Mouse (Mus musculus): ENCODE results near the gene Grm4. TPM values are rescaled to one million over a fixed set of nuclear protein-coding genes. Genes with fewer than 3 reads are reported as not detected.

Grm4 gene
- polyA plus RNA-seq, 1 experiment from 2014 or later, result 1.3 TPM

- Histone ChIP-seq H3K4me1 (replicated peaks; ENCODE audit: control insufficient read depth, insufficient read depth, low read length) (peaks cover 23% of the 10 kb centered on the region; the same call in 1 of the 2 replicates), H3K4me2 (ENCODE audit: low read depth, low read length, severe bottlenecking) (no peak overlapping the region), H3K27ac (ENCODE audit: low read depth, low read length) (no peak overlapping the region), H3K36me3 (ENCODE audit: control insufficient read depth, insufficient read depth, low read length) (peaks cover 3% of the 10 kb centered on the region; the same call in 1 of the 2 replicates), H3K9me3 (ENCODE audit: control insufficient read depth, low read length) (no peaks in the 10 kb centered on the region), H3K27me3 (ENCODE audit: control insufficient read depth, insufficient read depth, low read length) (no peaks in the 10 kb centered on the region), H3K9ac (ENCODE audit: low read length) (no peak overlapping the region), H3K4me3 (ENCODE audit: low read depth, low read length) (no peak overlapping the region)
- DNase-seq (ENCODE audit: low spot score) (no peak), ATAC-seq (replicated peaks; ENCODE audit: low FRiP score) (no peak)
- WGBS, result 86% methylated on average over 13 of the region's 13 CpGs
Observed at GRCm38 (mm10) chr17:27560926-27561480, 39.8 kb upstream of the Grm4 start.

GRCm38 (mm10) chr17:27559596-27559995, 38.4 kb upstream of the Grm4 start:
- Histone ChIP-seq H3K9me3 (ENCODE audit: control insufficient read depth, low read length) (no peaks in the 10 kb centered on the region), H3K27me3 (ENCODE audit: control insufficient read depth, insufficient read depth, low read length) (no peaks in the 10 kb centered on the region), H3K36me3 (ENCODE audit: control insufficient read depth, insufficient read depth, low read length) (peaks cover 3% of the 10 kb centered on the region; the same call in 1 of the 2 replicates), H3K4me1 (replicated peaks; ENCODE audit: control insufficient read depth, insufficient read depth, low read length) (peaks cover 18% of the 10 kb centered on the region; the same call in 1 of the 2 replicates), H3K9ac (ENCODE audit: low read length) (no peak overlapping the region), H3K4me3 (ENCODE audit: low read depth, low read length) (no peak overlapping the region), H3K4me2 (ENCODE audit: low read depth, low read length, severe bottlenecking) (no peak overlapping the region), H3K27ac (ENCODE audit: low read depth, low read length) (no peak overlapping the region)
- 78% methylated on average over 11 of the region's 12 CpGs for WGBS
- DNase-seq (ENCODE audit: low spot score) (no peak), ATAC-seq (replicated peaks; ENCODE audit: low FRiP score) (no peak)

- Histone ChIP-seq H3K36me3 (ENCODE audit: control insufficient read depth, insufficient read depth, low read length) (peaks cover 3% of the 10 kb centered on the region; the same call in 1 of the 2 replicates), H3K4me3 (ENCODE audit: low read depth, low read length) (peak overlapping the region; percentile 88; the same call in 1 of the 2 replicates), H3K4me1 (replicated peaks; ENCODE audit: control insufficient read depth, insufficient read depth, low read length) (peaks cover 15% of the 10 kb centered on the region; the same call in 1 of the 2 replicates), H3K9ac (ENCODE audit: low read length) (no peak overlapping the region; the same call in 1 of the 2 replicates), H3K27me3 (ENCODE audit: control insufficient read depth, insufficient read depth, low read length) (no peaks in the 10 kb centered on the region), H3K4me2 (ENCODE audit: low read depth, low read length, severe bottlenecking) (peak overlapping the region; percentile 91), H3K27ac (ENCODE audit: low read depth, low read length) (no peak overlapping the region), H3K9me3 (ENCODE audit: control insufficient read depth, low read length) (no peaks in the 10 kb centered on the region)
- DNase-seq (ENCODE audit: low spot score) (no peak), ATAC-seq (replicated peaks; ENCODE audit: low FRiP score) (no peak)
- WGBS, result 4% methylated on average over 5 of the region's 5 CpGs
Observed at GRCm38 (mm10) chr17:27558845-27559244, 37.6 kb upstream of the Grm4 start.

- DNase-seq (ENCODE audit: low spot score) (peak; percentile 69), ATAC-seq (replicated peaks; ENCODE audit: low FRiP score) (no peak)
- peak overlapping the region; percentile 95 for H3K9ac ChIP-seq (ENCODE audit: low read length)
- H3K9me3 ChIP-seq (ENCODE audit: control insufficient read depth, low read length), result no peaks in the 10 kb centered on the region
- peaks cover 3% of the 10 kb centered on the region; the same call in 1 of the 2 replicates for H3K36me3 ChIP-seq (ENCODE audit: control insufficient read depth, insufficient read depth, low read length)
- H3K27me3 ChIP-seq (ENCODE audit: control insufficient read depth, insufficient read depth, low read length), result no peaks in the 10 kb centered on the region
- under 1% methylated on average over 14 of the region's 14 CpGs for WGBS
- peak overlapping the region; percentile 91 for H3K4me2 ChIP-seq (ENCODE audit: low read depth, low read length, severe bottlenecking)
- peak overlapping the region; percentile 88 for H3K4me3 ChIP-seq (ENCODE audit: low read depth, low read length)
- peaks cover 15% of the 10 kb centered on the region; the same call in 1 of the 2 replicates for H3K4me1 ChIP-seq (replicated peaks; ENCODE audit: control insufficient read depth, insufficient read depth, low read length)
- peak overlapping the region; percentile 96 for H3K27ac ChIP-seq (ENCODE audit: low read depth, low read length)
Observed at GRCm38 (mm10) chr17:27557927-27558661, 36.9 kb upstream of the Grm4 start.

- Histone ChIP-seq H3K27ac (ENCODE audit: low read depth, low read length) (peak overlapping the region; percentile 96), H3K9me3 (ENCODE audit: control insufficient read depth, low read length) (no peaks in the 10 kb centered on the region), H3K36me3 (ENCODE audit: control insufficient read depth, insufficient read depth, low read length) (peaks cover 3% of the 10 kb centered on the region; the same call in 1 of the 2 replicates), H3K4me2 (ENCODE audit: low read depth, low read length, severe bottlenecking) (peak overlapping the region; percentile 91), H3K4me3 (ENCODE audit: low read depth, low read length) (peak overlapping the region; percentile 88), H3K9ac (ENCODE audit: low read length) (peak overlapping the region; percentile 95), H3K27me3 (ENCODE audit: control insufficient read depth, insufficient read depth, low read length) (no peaks in the 10 kb centered on the region), H3K4me1 (replicated peaks; ENCODE audit: control insufficient read depth, insufficient read depth, low read length) (peaks cover 15% of the 10 kb centered on the region; the same call in 1 of the 2 replicates)
- under 1% methylated on average over 57 of the region's 75 CpGs for WGBS
- ATAC-seq (replicated peaks; ENCODE audit: low FRiP score) (peak; percentile 7; the same call in 1 of the 2 replicates), DNase-seq (ENCODE audit: low spot score) (peak; percentile 89)
Observed at GRCm38 (mm10) chr17:27557181-27557926, 36.2 kb upstream of the Grm4 start.

- H3K9me3 ChIP-seq (ENCODE audit: control insufficient read depth, low read length), result no peaks in the 10 kb centered on the region
- H3K4me3 ChIP-seq (ENCODE audit: low read depth, low read length), result peak within 1 kb of the TSS; percentile 88
- under 1% methylated on average over 77 of the region's 79 CpGs for whole genome bisulfite sequencing
- H3K4me2 ChIP-seq (ENCODE audit: low read depth, low read length, severe bottlenecking), result peak within 1 kb of the TSS; percentile 91
- peaks cover 14% of the 10 kb centered on the region; the same call in 1 of the 2 replicates for H3K4me1 ChIP-seq (replicated peaks; ENCODE audit: control insufficient read depth, insufficient read depth, low read length)
- peak within 1 kb of the TSS; percentile 96 for H3K27ac ChIP-seq (ENCODE audit: low read depth, low read length)
- ATAC-seq (replicated peaks; ENCODE audit: low FRiP score), result peak; percentile 78
- peak; percentile 97 for DNase-seq (ENCODE audit: low spot score)
- H3K27me3 ChIP-seq (ENCODE audit: control insufficient read depth, insufficient read depth, low read length), result no peaks in the 10 kb centered on the region
- H3K36me3 ChIP-seq (ENCODE audit: control insufficient read depth, insufficient read depth, low read length), result peaks cover 3% of the 10 kb centered on the region; the same call in 1 of the 2 replicates
- peak within 1 kb of the TSS; percentile 95 for H3K9ac ChIP-seq (ENCODE audit: low read length)
Observed at GRCm38 (mm10) chr17:27556315-27557011, 35.3 kb upstream of the Grm4 start, which contains the start of gene Hmga1. Gene Hmga1 (plus strand): TSS chr17:27556497.

GRCm38 (mm10) chr17:27555512-27556172, 34.4 kb upstream of the Grm4 start:
- Histone ChIP-seq H3K4me3 (ENCODE audit: low read depth, low read length) (peak overlapping the region; percentile 88), H3K36me3 (ENCODE audit: control insufficient read depth, insufficient read depth, low read length) (no peaks in the 10 kb centered on the region), H3K9ac (ENCODE audit: low read length) (peak overlapping the region; percentile 95), H3K4me1 (replicated peaks; ENCODE audit: control insufficient read depth, insufficient read depth, low read length) (peaks cover 12% of the 10 kb centered on the region; the same call in 1 of the 2 replicates), H3K27me3 (ENCODE audit: control insufficient read depth, insufficient read depth, low read length) (no peaks in the 10 kb centered on the region), H3K27ac (ENCODE audit: low read depth, low read length) (peak overlapping the region; percentile 96), H3K4me2 (ENCODE audit: low read depth, low read length, severe bottlenecking) (peak overlapping the region; percentile 91), H3K9me3 (ENCODE audit: control insufficient read depth, low read length) (no peaks in the 10 kb centered on the region)
- ATAC-seq (replicated peaks; ENCODE audit: low FRiP score) (peak; percentile 32), DNase-seq (ENCODE audit: low spot score) (peak; percentile 92)
- under 1% methylated on average over 51 of the region's 55 CpGs for WGBS
